Mouse (Mus musculus) heart, embryonic 13.5 days (tissue): ENCODE measurements at regions not wholly inside any gene's neighbourhood (a gene's known extent, or its start where the extent isn't known, plus 50 kb on each side); places are given as distances from the start of the nearest gene placed in this dataset.

Source experiments
- ATAC-seq: fragments of 200-750 bp; cut with Nextera tagmentation; 2 replicates; pipeline ENCODE4 v1.8.0; 2017; ENCODE audit warnings: moderate TSS enrichment; ENCODE audit not compliant: insufficient number of reproducible peaks, low FRiP score, low TSS enrichment; ENCODE audit errors: extremely low read depth
- H3K27ac ChIP-seq: fragments of 300-500 bp; sonication (generic); replicated peaks from 2 replicates; pipeline ENCODE4 v1.5.1; 2015; ENCODE audit warnings: moderate library complexity, mild to moderate bottlenecking, inconsistent platforms
- H3K27me3 ChIP-seq: fragments of 300-500 bp; sonication (generic); replicated peaks from 2 replicates; pipeline ENCODE4 v1.6.1; 2015; ENCODE audit warnings: mild to moderate bottlenecking, inconsistent platforms
- H3K36me3 ChIP-seq: fragments of 300-500 bp; sonication (generic); 2 replicates; pipeline ENCODE4 v1.6.1; 2015; ENCODE audit warnings: mild to moderate bottlenecking, inconsistent platforms
- H3K4me1 ChIP-seq: fragments of 300-500 bp; sonication (generic); 2 replicates; pipeline ENCODE4 v1.6.1; 2015; ENCODE audit warnings: inconsistent platforms
- H3K4me2 ChIP-seq: fragments of 300-500 bp; sonication (generic); 2 replicates; pipeline ENCODE4 v1.6.1; 2015; ENCODE audit warnings: inconsistent platforms, mild to moderate bottlenecking, moderate library complexity
- H3K4me3 ChIP-seq: fragments of 300-500 bp; sonication (generic); 2 replicates; pipeline ENCODE4 v1.5.1; 2015; ENCODE audit warnings: moderate library complexity, mild to moderate bottlenecking, inconsistent platforms
- H3K9ac ChIP-seq: fragments of 300-500 bp; sonication (generic); 2 replicates; pipeline ENCODE4 v1.6.1; 2015; ENCODE audit warnings: inconsistent platforms, mild to moderate bottlenecking, moderate library complexity
- H3K9me3 ChIP-seq: fragments of 300-500 bp; sonication (generic); 2 replicates; pipeline ENCODE4 v1.6.1; 2016; ENCODE audit warnings: inconsistent platforms
- WGBS: fragments of 180-500 bp; shearing (Covaris S2); methylation state at CpG from one replicate; pipeline ENCODE4 v1.1.7; 2015; ENCODE audit warnings: mixed read lengths; 5-methylcytosine and 5-hydroxymethylcytosine counted together

DNA sequence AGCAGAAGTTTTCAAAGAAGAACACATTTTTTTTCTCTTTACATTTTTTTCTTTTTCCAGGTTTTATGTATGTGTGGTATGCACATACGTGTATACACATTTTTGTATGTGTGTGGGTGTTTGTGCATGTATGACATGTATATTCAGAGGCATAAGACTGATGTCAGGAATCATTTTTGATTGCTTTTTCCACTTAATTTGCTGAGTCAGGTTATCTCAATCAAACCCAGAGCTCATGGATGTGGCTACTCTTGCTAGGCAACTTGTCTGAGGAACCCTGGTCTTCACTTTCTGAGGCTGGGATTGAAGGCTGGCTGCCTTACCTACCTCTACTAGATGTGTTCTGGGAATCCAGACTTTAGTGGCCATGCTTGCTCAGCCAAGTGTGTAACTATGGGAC is 174.2 kb upstream of the Stt3b start:
- no peak for ATAC-seq
- whole genome bisulfite sequencing, result 63% methylated on average over 1 of the region's 1 CpGs
- H3K4me2 ChIP-seq, result no peak overlapping the region

DNA sequence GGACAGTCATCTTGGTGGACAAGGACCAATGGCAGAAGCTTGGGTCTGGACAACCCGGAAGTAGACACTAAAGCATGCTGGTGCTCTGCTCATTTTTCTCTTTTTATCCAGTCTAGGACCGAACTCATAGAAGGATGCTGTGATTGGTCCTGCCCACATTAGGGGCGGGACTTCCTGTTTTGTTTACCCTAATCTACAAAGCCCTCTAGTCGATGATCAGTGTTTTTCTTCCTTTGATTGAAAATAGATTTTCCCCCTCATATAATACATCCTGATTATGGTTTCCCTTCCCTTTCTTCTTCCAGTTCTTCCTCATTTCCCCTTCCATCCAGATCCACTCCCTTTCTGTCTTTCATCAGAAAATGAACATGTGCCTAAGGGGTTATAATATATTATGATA is 175.0 kb upstream of the Stt3b start:
- Histone ChIP-seq H3K9me3 (no peaks in the 10 kb centered on the region), H3K27me3 (0 out of 2 replicates have a peak, but pooled peaks cover 5% of the 10 kb centered on the region), H3K4me2 (no peak overlapping the region), H3K27ac (no peak overlapping the region), H3K36me3 (no peaks in the 10 kb centered on the region), H3K4me1 (no peaks in the 10 kb centered on the region), H3K9ac (no peak overlapping the region), H3K4me3 (no peak overlapping the region)
- ATAC-seq, result no peak
- WGBS, result 80% methylated on average over 4 of the region's 4 CpGs

More for the DNA sequence above, 174.2 kb upstream of the Stt3b start:
- H3K27ac ChIP-seq, result no peak overlapping the region
- H3K4me3 ChIP-seq, result no peak overlapping the region
- H3K4me1 ChIP-seq, result peaks cover 4% of the 10 kb centered on the region; the same call in 1 of the 2 replicates
- no peak overlapping the region for H3K9ac ChIP-seq
- no peaks in the 10 kb centered on the region for H3K36me3 ChIP-seq
- no peaks in the 10 kb centered on the region for H3K9me3 ChIP-seq
- 0 out of 2 replicates have a peak, but pooled peaks cover 4% of the 10 kb centered on the region for H3K27me3 ChIP-seq

DNA sequence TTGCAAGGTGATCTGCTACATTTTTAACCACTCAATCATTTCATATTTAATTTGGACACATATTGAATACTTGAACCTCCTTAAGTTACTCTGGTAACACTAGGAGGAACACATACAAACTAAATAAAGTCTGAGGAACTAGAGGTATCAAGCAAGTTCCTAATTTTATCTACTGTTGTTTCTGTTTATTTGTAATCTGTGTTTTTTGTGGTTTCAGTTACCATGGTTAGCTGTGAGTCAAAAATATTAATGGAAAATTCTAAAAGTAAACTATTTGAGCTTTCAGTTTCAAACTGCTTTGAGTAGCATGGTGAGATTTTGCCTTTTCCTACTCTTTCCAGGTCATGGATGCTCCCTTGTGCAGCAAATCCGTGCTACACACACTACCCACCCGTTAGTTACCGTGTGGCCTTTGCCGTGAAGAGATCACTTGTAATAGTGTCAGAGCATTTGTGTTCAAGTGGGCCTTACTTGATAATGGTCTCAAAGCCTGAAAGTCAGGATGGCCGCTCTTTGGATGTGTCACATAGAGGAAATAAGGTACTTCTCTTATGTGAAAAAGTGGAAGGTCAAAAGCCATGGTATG is 177.0 kb upstream of the Stt3b start:
- no peaks in the 10 kb centered on the region for H3K36me3 ChIP-seq
- H3K4me1 ChIP-seq, result no peaks in the 10 kb centered on the region
- ATAC-seq, result no peak
- no peaks in the 10 kb centered on the region for H3K9me3 ChIP-seq
- 81% methylated on average over 5 of the region's 5 CpGs for WGBS
- H3K4me2 ChIP-seq, result no peak overlapping the region
- H3K9ac ChIP-seq, result no peak overlapping the region
- 0 out of 2 replicates have a peak, but pooled peaks cover 8% of the 10 kb centered on the region for H3K27me3 ChIP-seq
- no peak overlapping the region for H3K27ac ChIP-seq
- no peak overlapping the region for H3K4me3 ChIP-seq

DNA sequence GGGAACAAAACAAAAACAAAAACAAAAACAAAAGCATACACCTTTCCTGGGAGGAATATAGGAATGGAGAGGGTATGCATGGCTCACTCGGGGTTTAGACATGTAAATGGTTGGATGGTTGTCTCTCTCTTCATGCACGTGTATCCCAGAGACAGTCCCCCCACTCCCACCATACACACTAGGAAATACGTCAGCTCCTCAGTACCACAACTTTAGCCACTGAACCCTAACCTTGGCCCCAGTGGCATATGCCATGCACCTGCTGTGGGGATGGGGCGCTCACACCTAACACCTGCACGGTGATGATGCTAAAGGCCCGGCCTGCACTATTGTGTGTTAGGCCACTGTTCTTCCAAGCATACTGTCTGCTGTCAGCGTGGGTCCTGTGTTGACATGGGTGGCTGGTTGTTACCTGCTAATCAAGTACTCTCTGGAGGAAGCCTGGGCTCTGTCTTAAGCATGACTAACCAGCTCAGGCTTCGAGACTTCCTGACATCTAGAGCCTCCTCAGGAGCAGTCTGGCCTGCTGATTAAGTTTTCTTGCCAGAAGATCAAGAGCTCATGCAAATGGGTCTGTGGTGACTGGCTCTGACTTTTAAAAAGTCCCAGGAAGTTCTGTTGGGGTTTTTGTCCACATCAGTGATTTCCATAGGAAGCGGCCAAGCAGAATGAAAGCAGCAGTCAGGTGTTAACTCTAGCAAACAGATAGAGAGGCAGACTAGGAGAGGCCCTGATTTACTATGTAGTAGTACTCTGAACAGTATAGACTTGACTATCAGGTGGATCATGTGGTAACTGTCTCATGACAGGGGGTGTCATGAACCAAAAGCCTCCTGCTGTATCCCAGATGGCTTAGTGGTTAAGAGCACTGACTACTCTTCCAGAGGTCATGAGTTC is 178.9 kb upstream of the Stt3b start:
- Histone ChIP-seq H3K27me3 (0 out of 2 replicates have a peak, but pooled peaks cover 8% of the 10 kb centered on the region), H3K4me2 (no peak overlapping the region), H3K36me3 (no peaks in the 10 kb centered on the region), H3K4me3 (no peak overlapping the region), H3K9ac (no peak overlapping the region), H3K4me1 (no peaks in the 10 kb centered on the region), H3K27ac (no peak overlapping the region), H3K9me3 (no peaks in the 10 kb centered on the region)
- no peak for ATAC-seq
- 76% methylated on average over 9 of the region's 9 CpGs for WGBS

GRCm38 (mm10) chr9:115492431-115493171 is 182.4 kb upstream of the Stt3b start:
- Histone ChIP-seq H3K9me3 (no peaks in the 10 kb centered on the region), H3K27ac (no peak overlapping the region), H3K4me3 (no peak overlapping the region), H3K4me2 (no peak overlapping the region), H3K36me3 (no peaks in the 10 kb centered on the region), H3K4me1 (no peaks in the 10 kb centered on the region), H3K9ac (no peak overlapping the region), H3K27me3 (0 out of 2 replicates have a peak, but pooled peaks cover 8% of the 10 kb centered on the region)
- no peak for ATAC-seq
- 61% methylated on average over 6 of the region's 6 CpGs for WGBS

GRCm38 (mm10) chr9:115493765-115494164 is 183.5 kb upstream of the Stt3b start:
- no peak overlapping the region for H3K9ac ChIP-seq
- no peak overlapping the region for H3K4me2 ChIP-seq
- no peaks in the 10 kb centered on the region for H3K36me3 ChIP-seq
- H3K4me3 ChIP-seq, result no peak overlapping the region
- H3K4me1 ChIP-seq, result no peaks in the 10 kb centered on the region
- no peak for ATAC-seq
- no peak overlapping the region for H3K27ac ChIP-seq
- no peaks in the 10 kb centered on the region for H3K9me3 ChIP-seq
- WGBS, result 68% methylated on average over 2 of the region's 2 CpGs
- H3K27me3 ChIP-seq, result 0 out of 2 replicates have a peak, but pooled peaks cover 8% of the 10 kb centered on the region

GRCm38 (mm10) chr9:115499536-115499935 is 189.3 kb upstream of the Stt3b start:
- Histone ChIP-seq H3K4me1 (no peaks in the 10 kb centered on the region), H3K27me3 (0 out of 2 replicates have a peak, but pooled peaks cover 4% of the 10 kb centered on the region), H3K4me3 (no peak overlapping the region), H3K9me3 (no peaks in the 10 kb centered on the region), H3K27ac (no peak overlapping the region), H3K36me3 (no peaks in the 10 kb centered on the region), H3K9ac (no peak overlapping the region), H3K4me2 (no peak overlapping the region)
- ATAC-seq, result no peak
- WGBS, result 52% methylated on average over 3 of the region's 3 CpGs

DNA sequence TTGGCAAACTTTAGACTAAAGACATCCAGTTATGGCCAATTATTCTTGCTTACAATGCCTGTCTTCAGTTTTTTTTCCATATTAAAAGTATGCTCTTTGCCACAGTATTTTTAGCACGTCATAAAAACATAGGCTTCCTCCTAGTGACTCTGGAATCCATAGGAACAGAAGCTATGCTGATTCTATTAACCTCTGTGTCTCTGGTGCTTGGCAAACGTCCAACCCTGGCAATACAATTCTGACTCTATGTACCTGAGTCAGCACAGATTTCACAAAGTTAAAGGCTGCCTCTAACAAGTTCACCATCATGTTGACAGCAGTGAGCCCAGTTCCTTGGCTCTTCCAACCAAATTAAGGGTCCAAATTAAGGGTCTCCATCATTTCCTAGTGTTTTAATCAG is 194.6 kb upstream of the Stt3b start:
- 35% methylated on average over 2 of the region's 2 CpGs for WGBS
- Histone ChIP-seq H3K4me3 (no peak overlapping the region), H3K4me1 (no peaks in the 10 kb centered on the region), H3K27me3 (peaks cover 4% of the 10 kb centered on the region; the same call in 1 of the 2 replicates), H3K36me3 (no peaks in the 10 kb centered on the region), H3K9ac (no peak overlapping the region), H3K27ac (no peak overlapping the region), H3K9me3 (no peaks in the 10 kb centered on the region), H3K4me2 (no peak overlapping the region)
- ATAC-seq, result no peak

DNA sequence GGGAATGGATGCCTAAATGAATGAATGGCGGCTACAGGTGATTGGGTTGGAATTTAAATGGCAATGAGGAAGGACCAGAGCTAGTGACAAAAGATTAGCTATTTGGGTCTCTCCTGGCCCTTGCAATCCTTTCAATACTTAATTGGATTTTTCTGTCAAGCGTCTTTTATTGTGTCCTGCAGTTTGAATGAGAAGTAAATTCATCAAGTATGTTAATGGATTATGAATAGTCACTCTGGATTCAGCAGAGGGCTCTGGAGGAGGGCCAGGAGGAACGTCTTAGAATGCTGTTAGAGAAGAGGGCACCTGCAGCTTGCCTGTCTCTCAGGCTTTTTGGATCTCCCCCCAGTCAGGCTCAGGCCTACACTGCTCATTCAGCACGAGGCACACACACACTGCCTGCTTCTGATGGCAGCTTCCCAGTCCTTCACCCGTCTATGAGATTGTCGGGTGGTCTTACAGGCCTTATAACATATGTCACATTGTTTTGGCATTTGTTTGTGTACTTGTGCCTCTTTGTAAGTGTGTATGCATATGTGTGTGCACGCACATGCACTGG is 197.0 kb upstream of the Stt3b start:
- H3K36me3 ChIP-seq, result no peaks in the 10 kb centered on the region
- H3K27me3 ChIP-seq, result no peaks in the 10 kb centered on the region; the same call in 1 of the 2 replicates
- H3K4me3 ChIP-seq, result no peak overlapping the region
- WGBS, result 72% methylated on average over 7 of the region's 7 CpGs
- no peaks in the 10 kb centered on the region for H3K4me1 ChIP-seq
- H3K27ac ChIP-seq, result no peak overlapping the region
- ATAC-seq, result no peak
- H3K9me3 ChIP-seq, result no peaks in the 10 kb centered on the region
- H3K4me2 ChIP-seq, result no peak overlapping the region
- no peak overlapping the region for H3K9ac ChIP-seq

GRCm38 (mm10) chr9:115512835-115513629 is 202.8 kb upstream of the Stt3b start:
- H3K4me3 ChIP-seq, result no peak overlapping the region
- H3K4me2 ChIP-seq, result no peak overlapping the region
- H3K27ac ChIP-seq, result no peak overlapping the region
- WGBS, result 67% methylated on average over 16 of the region's 16 CpGs
- peaks cover 22% of the 10 kb centered on the region for H3K9me3 ChIP-seq
- H3K36me3 ChIP-seq, result no peaks in the 10 kb centered on the region
- no peaks in the 10 kb centered on the region for H3K27me3 ChIP-seq
- H3K4me1 ChIP-seq, result no peaks in the 10 kb centered on the region
- H3K9ac ChIP-seq, result no peak overlapping the region
- no peak for ATAC-seq
